Mouse (Mus musculus): ENCODE results near the gene Commd8. TPM values are rescaled to one million over a fixed set of nuclear protein-coding genes. Genes with fewer than 3 reads are reported as not detected.
A peak's percentile ranks its signal among the peaks of the same experiment; 100 is the strongest.
"Not testable (repeated sequence)": the region's sequence is repeated elsewhere in the genome, so short reads cannot be mapped to it uniquely, and the experiment has no call there.

Gene Commd8
- polyA plus RNA-seq, 1 experiment from 2014 or later, result 106 TPM

DNA sequence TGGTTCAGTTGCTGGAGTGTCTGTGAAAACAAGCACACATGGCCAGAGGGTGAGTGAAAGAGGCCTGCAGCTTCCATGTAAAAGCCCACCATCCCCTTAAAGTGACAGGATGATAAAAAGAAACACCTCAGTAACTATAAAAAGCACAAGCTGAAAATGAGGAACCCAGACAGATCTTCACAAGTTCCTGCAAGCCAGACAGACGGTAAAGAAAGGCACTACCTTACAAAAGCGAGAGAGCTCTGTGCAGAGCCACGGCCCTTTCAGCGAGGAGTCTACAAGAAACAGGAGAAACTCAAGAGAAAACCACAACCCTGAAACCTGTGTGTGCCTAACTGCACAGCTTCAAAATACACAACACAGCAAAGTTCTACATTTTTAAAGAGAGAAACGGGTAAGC, 5.1 kb downstream of the Commd8 start:
- peaks cover 9% of the 10 kb centered on the region; the same call in 1 of the 2 replicates for H3K4me1 ChIP-seq (ENCODE audit: control insufficient read depth, insufficient read depth, low read length)
- H3K4me3 ChIP-seq (ENCODE audit: low read depth, low read length), result no peak overlapping the region
- DNase-seq (ENCODE audit: low spot score) (no peak), ATAC-seq (ENCODE audit: low read depth) (no peak)
- H3K27ac ChIP-seq (replicated peaks; ENCODE audit: low read depth, low read length), result no peak overlapping the region
- WGBS, result 80% methylated on average over 5 of the region's 5 CpGs
- no peak overlapping the region for H3K4me2 ChIP-seq (ENCODE audit: low read depth, low read length)
- H3K9ac ChIP-seq (ENCODE audit: low read depth, low read length), result no peak overlapping the region
- H3K36me3 ChIP-seq (ENCODE audit: control insufficient read depth, insufficient read depth, low read length), result peaks cover 50% of the 10 kb centered on the region
- no peaks in the 10 kb centered on the region for H3K27me3 ChIP-seq (replicated peaks; ENCODE audit: control insufficient read depth, insufficient read depth, low read length)
- H3K9me3 ChIP-seq (ENCODE audit: control insufficient read depth, low read length), result no peaks in the 10 kb centered on the region

DNA sequence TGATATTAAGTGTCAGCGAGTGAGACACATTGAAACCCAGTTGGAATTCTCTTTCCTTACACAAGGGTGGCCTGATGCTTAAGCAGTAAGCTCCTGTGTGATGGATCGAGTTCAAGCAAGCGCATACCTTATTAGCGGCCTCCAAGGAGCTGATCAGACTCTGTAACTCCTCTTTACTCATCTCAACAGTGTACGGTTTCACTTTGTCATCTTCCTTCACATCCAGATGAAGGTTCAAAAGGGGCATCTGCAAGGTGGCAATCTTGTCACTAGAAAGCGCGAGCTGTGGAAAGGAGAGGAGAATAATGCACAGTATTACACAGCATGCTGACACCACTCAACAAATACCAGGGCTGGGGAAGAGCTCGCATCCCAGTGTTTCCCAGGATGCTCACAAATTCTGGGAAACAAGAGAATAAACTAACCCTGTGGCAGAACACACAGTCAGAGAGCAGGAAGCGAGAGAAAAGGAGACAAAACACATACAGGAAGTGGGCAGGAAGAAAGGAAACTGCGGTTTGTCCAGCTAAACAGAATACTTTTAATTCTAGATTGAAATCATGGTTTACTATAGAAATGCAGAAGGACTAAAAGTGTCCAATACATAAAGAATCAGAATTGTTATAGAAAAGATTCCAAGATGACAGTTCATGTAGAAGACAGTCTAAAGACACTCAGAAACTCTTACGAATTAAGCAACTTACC, 7.1 kb downstream of the Commd8 start:
- H3K27me3 ChIP-seq (replicated peaks; ENCODE audit: control insufficient read depth, insufficient read depth, low read length), result no peaks in the 10 kb centered on the region
- peaks cover 59% of the 10 kb centered on the region for H3K36me3 ChIP-seq (ENCODE audit: control insufficient read depth, insufficient read depth, low read length)
- H3K9me3 ChIP-seq (ENCODE audit: control insufficient read depth, low read length), result no peaks in the 10 kb centered on the region
- no peaks in the 10 kb centered on the region for H3K4me1 ChIP-seq (ENCODE audit: control insufficient read depth, insufficient read depth, low read length)
- WGBS, result 91% methylated on average over 11 of the region's 11 CpGs
- ATAC-seq (ENCODE audit: low read depth) (no peak), DNase-seq (ENCODE audit: low spot score) (no peak)
- no peak overlapping the region for H3K27ac ChIP-seq (replicated peaks; ENCODE audit: low read depth, low read length)
- H3K4me3 ChIP-seq (ENCODE audit: low read depth, low read length), result no peak overlapping the region
- no peak overlapping the region for H3K4me2 ChIP-seq (ENCODE audit: low read depth, low read length)
- no peak overlapping the region for H3K9ac ChIP-seq (ENCODE audit: low read depth, low read length)

DNA sequence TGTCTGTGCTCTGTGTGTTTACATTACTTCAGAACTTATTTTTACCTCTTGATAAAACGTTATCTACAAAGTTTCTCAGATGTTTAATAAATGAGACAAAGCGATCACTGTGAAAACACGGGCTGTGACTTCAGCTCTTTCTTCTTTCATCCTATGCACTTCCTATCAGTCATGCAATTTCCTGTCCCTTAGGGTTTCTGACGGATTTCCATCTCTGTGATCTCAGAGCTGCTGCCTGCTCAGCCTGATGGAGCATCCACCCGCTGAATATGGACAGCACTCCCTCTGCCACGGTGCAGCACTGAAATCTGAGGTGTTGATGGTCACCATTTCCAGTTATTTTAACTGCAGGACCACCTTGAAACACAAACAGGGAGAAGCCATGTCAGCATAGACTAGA, 8.5 kb downstream of the Commd8 start:
- Histone ChIP-seq H3K36me3 (ENCODE audit: control insufficient read depth, insufficient read depth, low read length) (peaks cover 57% of the 10 kb centered on the region), H3K27ac (replicated peaks; ENCODE audit: low read depth, low read length) (no peak overlapping the region), H3K4me3 (ENCODE audit: low read depth, low read length) (no peak overlapping the region), H3K4me1 (ENCODE audit: control insufficient read depth, insufficient read depth, low read length) (no peaks in the 10 kb centered on the region), H3K9me3 (ENCODE audit: control insufficient read depth, low read length) (no peaks in the 10 kb centered on the region), H3K27me3 (replicated peaks; ENCODE audit: control insufficient read depth, insufficient read depth, low read length) (no peaks in the 10 kb centered on the region), H3K4me2 (ENCODE audit: low read depth, low read length) (no peak overlapping the region), H3K9ac (ENCODE audit: low read depth, low read length) (no peak overlapping the region)
- ATAC-seq (ENCODE audit: low read depth), result no peak
- WGBS, result 72% methylated on average over 6 of the region's 6 CpGs
- DNase-seq (ENCODE audit: low spot score), result no peak

DNA sequence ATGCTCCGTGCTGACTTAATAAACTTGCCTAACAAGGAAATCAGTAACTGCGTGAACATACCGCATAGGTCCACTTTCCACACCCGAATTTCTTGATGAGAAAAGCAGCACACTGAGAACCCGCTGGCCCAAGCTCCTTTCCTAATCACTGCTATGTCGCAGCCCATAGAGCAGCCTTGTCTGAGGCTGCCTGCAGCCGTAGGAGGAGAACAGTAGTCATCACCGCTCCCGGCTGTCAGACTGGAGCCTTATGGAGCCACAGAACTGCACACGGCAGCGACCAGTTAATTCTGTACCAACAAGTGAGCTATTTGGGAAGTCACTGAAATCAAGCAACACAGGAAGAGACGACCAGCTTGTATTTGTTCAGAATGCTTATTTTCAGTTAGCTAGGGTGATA, 9.3 kb downstream of the Commd8 start:
- no peak overlapping the region for H3K9ac ChIP-seq (ENCODE audit: low read depth, low read length)
- H3K36me3 ChIP-seq (ENCODE audit: control insufficient read depth, insufficient read depth, low read length), result peaks cover 54% of the 10 kb centered on the region
- 90% methylated on average over 12 of the region's 12 CpGs for WGBS
- no peak overlapping the region for H3K4me3 ChIP-seq (ENCODE audit: low read depth, low read length)
- no peak overlapping the region for H3K4me2 ChIP-seq (ENCODE audit: low read depth, low read length)
- H3K9me3 ChIP-seq (ENCODE audit: control insufficient read depth, low read length), result no peaks in the 10 kb centered on the region
- H3K27ac ChIP-seq (replicated peaks; ENCODE audit: low read depth, low read length), result no peak overlapping the region
- DNase-seq (ENCODE audit: low spot score) (no peak), ATAC-seq (ENCODE audit: low read depth) (no peak)
- H3K4me1 ChIP-seq (ENCODE audit: control insufficient read depth, insufficient read depth, low read length), result no peaks in the 10 kb centered on the region
- no peaks in the 10 kb centered on the region for H3K27me3 ChIP-seq (replicated peaks; ENCODE audit: control insufficient read depth, insufficient read depth, low read length)

DNA sequence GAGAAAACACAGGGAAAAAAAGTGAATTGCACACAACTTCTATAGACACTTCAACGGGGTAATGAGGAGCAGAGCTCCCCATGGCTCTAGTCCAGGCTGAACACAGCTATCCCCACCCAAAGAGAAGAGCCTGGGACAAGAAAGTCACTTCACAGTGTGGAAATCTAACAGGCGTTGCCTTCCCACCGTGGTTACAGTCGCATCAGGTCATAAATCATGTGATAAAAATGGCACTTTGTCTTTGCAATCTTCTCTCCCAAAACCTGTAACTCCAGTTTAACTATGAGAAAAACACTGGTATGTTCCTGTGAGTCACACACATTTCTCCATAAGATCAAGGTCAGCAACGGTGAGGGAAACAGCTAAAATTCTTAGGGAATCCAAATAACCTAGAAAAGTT, 11.4 kb downstream of the Commd8 start:
- Histone ChIP-seq H3K36me3 (ENCODE audit: control insufficient read depth, insufficient read depth, low read length) (peaks cover 46% of the 10 kb centered on the region), H3K4me3 (ENCODE audit: low read depth, low read length) (no peak overlapping the region), H3K9ac (ENCODE audit: low read depth, low read length) (no peak overlapping the region), H3K27me3 (replicated peaks; ENCODE audit: control insufficient read depth, insufficient read depth, low read length) (no peaks in the 10 kb centered on the region), H3K27ac (replicated peaks; ENCODE audit: low read depth, low read length) (no peak overlapping the region), H3K4me2 (ENCODE audit: low read depth, low read length) (no peak overlapping the region), H3K9me3 (ENCODE audit: control insufficient read depth, low read length) (no peaks in the 10 kb centered on the region), H3K4me1 (ENCODE audit: control insufficient read depth, insufficient read depth, low read length) (no peaks in the 10 kb centered on the region)
- DNase-seq (ENCODE audit: low spot score), result no peak
- ATAC-seq (ENCODE audit: low read depth), result no peak
- WGBS, result 93% methylated on average over 5 of the region's 5 CpGs

DNA sequence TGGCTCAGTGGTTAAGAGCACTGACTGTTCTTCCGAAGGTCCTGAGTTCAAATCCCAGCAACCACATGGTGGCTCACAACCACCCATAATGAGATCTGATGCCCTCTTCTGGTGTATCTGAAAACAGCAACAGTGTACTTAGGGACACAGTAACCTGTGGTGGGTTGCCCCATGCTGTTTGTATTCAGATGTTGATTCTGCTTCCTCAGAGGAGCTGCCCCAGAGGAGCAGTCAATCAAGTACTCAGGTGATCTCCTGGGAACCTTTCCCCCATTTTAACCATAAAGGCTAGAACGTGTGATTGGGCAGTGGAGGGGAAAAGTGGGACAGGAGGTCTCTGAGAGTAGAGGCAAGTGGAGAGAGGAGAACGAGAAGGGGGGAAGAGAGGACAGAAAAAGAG, 12.3 kb downstream of the Commd8 start:
- not testable (repeated sequence) for H3K27ac ChIP-seq (replicated peaks; ENCODE audit: low read depth, low read length); ATAC-seq (ENCODE audit: low read depth); H3K9ac ChIP-seq (ENCODE audit: low read depth, low read length); H3K27me3 ChIP-seq (replicated peaks; ENCODE audit: control insufficient read depth, insufficient read depth, low read length); H3K4me3 ChIP-seq (ENCODE audit: low read depth, low read length); DNase-seq (ENCODE audit: low spot score); H3K4me2 ChIP-seq (ENCODE audit: low read depth, low read length); H3K9me3 ChIP-seq (ENCODE audit: control insufficient read depth, low read length); H3K4me1 ChIP-seq (ENCODE audit: control insufficient read depth, insufficient read depth, low read length)
- WGBS, result 77% methylated on average over 3 of the region's 3 CpGs
- peaks cover 37% of the 10 kb centered on the region for H3K36me3 ChIP-seq (ENCODE audit: control insufficient read depth, insufficient read depth, low read length)

DNA sequence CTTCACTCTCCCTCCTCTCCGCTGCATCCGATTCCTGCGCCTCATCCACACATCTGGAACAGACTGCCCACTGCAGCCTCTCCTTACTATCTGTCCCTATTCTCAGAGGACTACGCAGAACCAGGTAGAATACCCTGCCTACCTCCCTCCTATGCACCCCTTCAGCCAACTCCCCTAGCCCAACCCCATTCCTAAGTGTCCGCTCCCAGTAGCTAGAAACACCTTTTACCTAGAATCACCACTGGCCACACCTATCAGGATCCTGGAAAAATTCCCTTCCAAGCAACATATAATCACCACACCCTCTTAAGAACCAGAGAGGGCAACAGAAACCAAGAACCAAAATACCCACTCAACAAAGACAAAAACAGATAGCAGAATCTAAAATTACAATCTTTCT, 17.1 kb downstream of the Commd8 start:
- ATAC-seq (ENCODE audit: low read depth), result no peak
- Histone ChIP-seq H3K9ac (ENCODE audit: low read depth, low read length) (no peak overlapping the region), H3K36me3 (ENCODE audit: control insufficient read depth, insufficient read depth, low read length) (peaks cover 7% of the 10 kb centered on the region; the same call in 1 of the 2 replicates), H3K27me3 (replicated peaks; ENCODE audit: control insufficient read depth, insufficient read depth, low read length) (no peaks in the 10 kb centered on the region), H3K9me3 (ENCODE audit: control insufficient read depth, low read length) (no peaks in the 10 kb centered on the region), H3K4me3 (ENCODE audit: low read depth, low read length) (no peak overlapping the region), H3K4me2 (ENCODE audit: low read depth, low read length) (no peak overlapping the region), H3K4me1 (ENCODE audit: control insufficient read depth, insufficient read depth, low read length) (no peaks in the 10 kb centered on the region; the same call in 1 of the 2 replicates), H3K27ac (replicated peaks; ENCODE audit: low read depth, low read length) (no peak overlapping the region)
- WGBS, result 95% methylated on average over 4 of the region's 5 CpGs
- no peak for DNase-seq (ENCODE audit: low spot score)

DNA sequence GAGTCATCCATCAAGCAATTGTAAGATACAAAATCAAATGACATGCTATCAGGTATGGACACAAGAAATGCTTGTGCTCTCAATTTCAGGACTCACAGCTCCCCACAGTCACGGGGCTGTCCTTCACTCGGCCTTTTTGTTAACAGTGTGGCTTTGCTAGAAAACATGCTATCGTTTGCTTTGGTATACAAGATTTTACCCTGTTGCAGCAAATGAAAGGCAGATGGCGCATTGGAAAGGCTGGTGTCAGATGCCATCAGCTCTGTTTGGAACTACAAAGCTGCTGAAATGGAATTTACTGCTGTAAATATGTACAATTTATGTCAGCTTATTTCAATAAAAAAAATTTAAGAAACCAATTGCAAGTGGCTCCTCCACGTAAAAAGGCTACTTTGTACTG, 19.3 kb downstream of the Commd8 start:
- Histone ChIP-seq H3K27me3 (replicated peaks; ENCODE audit: control insufficient read depth, insufficient read depth, low read length) (no peaks in the 10 kb centered on the region), H3K27ac (replicated peaks; ENCODE audit: low read depth, low read length) (peak overlapping the region; percentile 2; the same call in 1 of the 2 replicates), H3K4me1 (ENCODE audit: control insufficient read depth, insufficient read depth, low read length) (no peaks in the 10 kb centered on the region; the same call in 1 of the 2 replicates), H3K4me3 (ENCODE audit: low read depth, low read length) (no peak overlapping the region), H3K9ac (ENCODE audit: low read depth, low read length) (no peak overlapping the region), H3K36me3 (ENCODE audit: control insufficient read depth, insufficient read depth, low read length) (no peaks in the 10 kb centered on the region), H3K9me3 (ENCODE audit: control insufficient read depth, low read length) (no peaks in the 10 kb centered on the region), H3K4me2 (ENCODE audit: low read depth, low read length) (no peak overlapping the region)
- DNase-seq (ENCODE audit: low spot score), result peak; percentile 39
- WGBS, result 36% methylated on average over 5 of the region's 5 CpGs
- no peak for ATAC-seq (ENCODE audit: low read depth)

DNA sequence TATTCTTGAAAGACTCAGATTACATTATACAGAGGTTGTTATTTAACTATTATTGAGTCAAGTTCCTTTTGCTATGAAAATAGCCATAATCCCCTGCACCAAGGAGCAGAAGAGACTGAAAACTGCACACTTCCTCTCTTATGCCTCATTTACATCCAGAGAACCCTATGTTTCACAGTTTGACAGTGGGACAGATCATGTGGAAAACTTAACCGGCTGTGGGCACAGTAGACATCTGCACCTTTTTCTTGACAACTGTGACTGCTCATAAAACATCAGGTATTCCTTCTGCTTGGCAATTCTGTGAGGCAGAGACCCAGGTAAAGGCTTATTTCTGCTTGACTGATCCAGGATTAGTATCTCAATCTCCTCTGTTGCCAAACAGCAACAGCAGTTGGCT, 28.4 kb downstream of the Commd8 start:
- no peak overlapping the region for H3K4me2 ChIP-seq (ENCODE audit: low read depth, low read length)
- H3K9ac ChIP-seq (ENCODE audit: low read depth, low read length), result no peak overlapping the region
- no peak overlapping the region for H3K27ac ChIP-seq (replicated peaks; ENCODE audit: low read depth, low read length)
- no peak for DNase-seq (ENCODE audit: low spot score)
- no peaks in the 10 kb centered on the region for H3K9me3 ChIP-seq (ENCODE audit: control insufficient read depth, low read length)
- 73% methylated on average over 1 of the region's 1 CpGs for WGBS
- no peaks in the 10 kb centered on the region for H3K4me1 ChIP-seq (ENCODE audit: control insufficient read depth, insufficient read depth, low read length)
- H3K36me3 ChIP-seq (ENCODE audit: control insufficient read depth, insufficient read depth, low read length), result no peaks in the 10 kb centered on the region
- no peak for ATAC-seq (ENCODE audit: low read depth)
- no peaks in the 10 kb centered on the region for H3K27me3 ChIP-seq (replicated peaks; ENCODE audit: control insufficient read depth, insufficient read depth, low read length)
- H3K4me3 ChIP-seq (ENCODE audit: low read depth, low read length), result no peak overlapping the region

Measured in embryonic facial prominence, embryonic 14.5 days (tissue).